Mouse (Mus musculus) mature B cell (primary cell): Measurements from ENCODE around the gene Gdpd5.

Source experiments
- in situ Hi-C: fragments of 300-500 bp; cut with MboI; formaldehyde crosslinking; loops from 2 replicates; pipeline ENCODE4 v1.14.3; 2019

Gdpd5 gene

DNA sequence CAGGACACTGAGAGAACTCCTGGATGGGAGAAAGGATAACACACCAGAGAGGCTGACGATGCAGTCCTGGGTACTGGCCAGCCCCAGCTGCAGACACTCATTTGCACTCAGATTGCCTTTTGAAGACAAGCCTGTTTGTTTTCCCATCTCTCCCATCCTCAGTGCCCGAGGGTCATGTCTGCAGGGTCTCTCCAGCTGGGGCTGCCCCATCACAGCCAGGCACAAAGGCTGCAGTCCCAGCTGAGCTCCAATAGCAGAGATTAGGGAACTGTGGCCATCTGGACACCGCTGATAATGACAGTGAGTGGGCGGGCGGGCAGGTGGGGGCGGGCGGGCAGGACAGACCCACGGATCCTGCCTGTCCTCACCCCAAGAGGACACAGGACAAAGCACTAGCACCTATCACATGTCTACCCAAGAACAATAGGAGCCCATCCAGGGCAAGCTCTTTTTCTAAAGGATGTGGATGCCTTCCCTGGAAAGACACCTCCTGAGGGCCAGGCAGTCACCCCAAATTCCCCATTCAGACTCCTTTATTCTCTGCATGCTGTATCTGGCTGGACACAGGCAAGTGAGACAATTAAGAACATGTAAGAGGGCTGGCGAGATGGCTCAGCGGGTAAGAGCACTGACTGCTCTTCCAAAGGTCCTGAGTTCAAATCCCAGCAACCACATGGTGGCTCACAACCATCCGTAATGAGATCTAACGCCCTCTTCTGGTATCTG, 93.8 kb downstream of the Gdpd5 start:
- in situ Hi-C loops = loop anchor here (25.0 kb wide), 1 partner anchor 337 kb away; no protein-coding TSS in a partner anchor

GRCm38 (mm10) chr7:99475562-99475911, 94.3 kb downstream of the Gdpd5 start:
- in situ Hi-C loops = loop anchor here (25.0 kb wide), 1 partner anchor 337 kb away; no protein-coding TSS in a partner anchor

DNA sequence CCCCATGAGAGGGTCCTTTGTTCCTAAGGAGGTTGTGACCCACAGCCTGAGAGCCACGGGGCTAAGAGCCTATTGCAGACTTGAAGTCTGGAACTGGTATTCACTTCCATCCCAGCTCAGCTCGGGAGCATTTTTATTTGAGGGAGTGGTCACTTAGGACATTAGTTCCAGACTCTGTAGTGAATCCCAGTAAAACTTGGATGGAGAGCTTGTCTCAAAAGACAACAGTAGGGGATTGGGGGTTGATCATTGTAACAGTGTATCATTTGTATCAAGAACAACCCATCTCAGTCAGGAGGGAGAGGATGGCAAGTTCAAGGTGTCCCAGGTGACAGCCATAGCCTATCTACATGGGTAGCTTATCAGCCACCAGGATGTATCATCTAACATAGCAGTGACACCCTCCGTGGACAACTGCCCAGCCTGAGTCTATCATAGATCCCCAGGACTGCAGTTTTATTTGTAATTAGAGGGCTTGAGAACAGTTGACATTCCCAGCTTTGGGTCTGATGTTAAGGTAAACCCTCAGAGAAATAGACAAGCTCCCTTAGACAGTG, 95.4 kb downstream of the Gdpd5 start:
- in situ Hi-C loops = loop anchor here (25.0 kb wide), 1 partner anchor 336 kb away; no protein-coding TSS in a partner anchor

GRCm38 (mm10) chr7:99477235-99477634, 96.0 kb downstream of the Gdpd5 start:
- in situ Hi-C loops = loop anchor here (25.0 kb wide), 1 partner anchor 335 kb away; no protein-coding TSS in a partner anchor

DNA sequence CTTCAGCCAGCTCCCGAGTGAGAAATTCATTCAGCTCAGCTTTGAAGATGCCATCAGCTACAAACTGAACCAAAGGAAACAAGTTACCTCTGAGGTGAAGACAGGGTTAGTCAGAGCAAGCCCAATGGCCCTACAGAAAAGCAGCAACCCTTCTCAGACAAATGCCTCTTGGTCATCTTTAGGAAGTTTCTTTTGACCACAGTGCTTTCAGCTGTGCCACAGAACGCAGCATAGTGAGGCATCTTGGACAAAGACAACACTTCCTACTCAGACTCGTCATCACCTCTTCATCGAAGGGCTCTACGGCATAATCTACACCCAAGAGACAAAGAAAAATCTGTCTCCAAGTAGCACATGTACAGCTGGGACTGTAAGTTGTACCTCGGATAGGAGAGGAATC, 101.4 kb downstream of the Gdpd5 start:
- in situ Hi-C loops = loop anchor here (25.0 kb wide), 1 partner anchor 330 kb away; no protein-coding TSS in a partner anchor

DNA sequence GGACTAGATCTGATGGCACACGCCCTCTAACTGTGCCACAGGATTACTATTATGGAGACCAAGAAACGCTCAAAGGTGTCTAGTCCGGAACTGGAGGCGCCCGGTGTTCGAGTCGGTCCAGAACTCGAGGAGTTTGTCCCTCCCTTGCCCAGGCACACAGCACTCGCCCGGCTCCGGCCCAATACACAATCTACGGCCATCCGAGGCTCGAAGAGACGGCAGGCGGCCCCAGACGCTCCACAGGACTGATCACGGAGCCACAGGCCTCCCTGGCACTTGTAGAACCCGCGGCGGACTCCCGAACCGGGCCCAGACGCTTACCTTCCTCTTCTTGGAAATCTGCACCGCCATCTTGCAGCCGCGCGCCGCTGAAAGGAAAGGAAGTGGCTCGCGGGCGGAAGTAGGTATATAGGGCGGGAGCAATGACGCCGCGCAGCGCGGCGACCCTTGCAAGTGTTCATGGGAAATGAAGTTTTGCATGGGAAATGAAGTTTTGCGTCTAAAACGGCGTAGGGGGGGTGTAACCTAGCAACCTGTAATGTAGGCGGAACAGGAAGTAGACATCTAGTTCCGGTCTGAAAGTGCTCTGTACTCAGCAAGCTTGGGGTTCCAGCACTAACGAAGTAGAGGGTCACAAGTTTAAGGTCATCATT, 102.2 kb downstream of the Gdpd5 start, which contains the start of gene Rps3:
Rps3 (minus strand) TSS at position 468 of the 653 bp plus-strand sequence.
- in situ Hi-C loops = loop anchor here (25.0 kb wide), 1 partner anchor 329 kb away; no protein-coding TSS in a partner anchor

DNA sequence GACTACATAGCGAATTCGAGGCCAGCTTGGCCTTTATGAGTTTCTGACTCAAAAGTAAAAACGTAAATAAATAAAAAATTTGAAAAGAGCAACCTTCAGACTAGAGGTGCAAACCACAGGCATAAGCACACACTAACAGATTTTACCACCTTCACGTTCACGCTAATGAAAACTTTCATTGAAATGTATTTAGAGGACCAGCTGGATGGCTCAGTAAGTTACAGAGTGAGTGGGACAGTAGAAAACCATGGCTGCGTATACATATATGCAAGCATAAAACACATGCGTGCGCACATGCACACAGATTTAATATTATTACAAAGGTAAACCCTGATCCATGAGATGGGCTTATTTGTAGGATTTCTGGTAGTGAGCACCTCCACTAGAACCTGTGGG, 102.7 kb downstream of the Gdpd5 start:
- in situ Hi-C loops = loop anchor here (25.0 kb wide), 1 partner anchor 328 kb away; no protein-coding TSS in a partner anchor

GRCm38 (mm10) chr7:99484679-99485078, 103.5 kb downstream of the Gdpd5 start:
- in situ Hi-C loops = loop anchor here (25.0 kb wide), 1 partner anchor 328 kb away; no protein-coding TSS in a partner anchor

DNA sequence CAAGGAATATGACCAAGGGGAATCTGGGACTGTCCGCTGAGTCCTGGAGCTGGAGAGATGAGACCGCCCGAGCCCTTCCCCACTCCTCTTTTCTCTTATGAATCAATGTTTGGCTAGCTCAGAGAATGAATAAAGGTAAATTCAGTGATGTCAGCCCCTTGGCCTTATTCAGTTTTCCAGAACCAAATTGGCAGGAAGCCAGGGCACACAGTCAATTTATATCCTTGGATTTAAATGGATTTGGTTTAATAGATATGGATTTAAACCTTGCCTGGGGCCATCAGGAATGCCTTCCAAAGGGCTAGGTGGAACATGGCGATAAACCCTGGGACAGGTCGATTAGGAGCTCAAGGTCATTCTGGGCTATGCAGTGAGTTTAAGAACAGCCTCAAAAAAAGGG, 108.5 kb downstream of the Gdpd5 start:
- in situ Hi-C loops = loop anchor here (10.0 to 25.0 kb wide), 2 partner anchors 105 to 323 kb away; no protein-coding TSS in a partner anchor

DNA sequence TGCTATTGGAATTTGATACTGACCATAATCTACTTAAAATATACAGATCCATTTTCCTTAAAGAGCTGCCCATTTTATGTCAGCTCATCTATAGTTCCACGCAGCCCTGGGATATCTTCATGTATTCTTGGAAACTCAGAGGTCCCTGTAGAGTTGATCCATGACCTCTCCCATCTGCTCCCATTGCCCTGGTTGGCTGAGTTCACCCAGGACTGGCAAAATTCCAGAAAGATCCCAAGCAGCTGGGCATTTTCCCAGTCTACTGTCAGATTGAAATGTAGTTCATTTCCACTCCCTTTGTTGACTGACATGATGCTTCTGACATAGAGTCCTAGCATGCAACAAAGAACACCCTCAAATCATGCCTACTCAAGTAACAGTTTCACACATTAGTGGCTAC, 117.9 kb downstream of the Gdpd5 start:
- in situ Hi-C loops = loop anchor here (10.0 to 25.0 kb wide), 2 partner anchors 96 to 313 kb away; no protein-coding TSS in a partner anchor

DNA sequence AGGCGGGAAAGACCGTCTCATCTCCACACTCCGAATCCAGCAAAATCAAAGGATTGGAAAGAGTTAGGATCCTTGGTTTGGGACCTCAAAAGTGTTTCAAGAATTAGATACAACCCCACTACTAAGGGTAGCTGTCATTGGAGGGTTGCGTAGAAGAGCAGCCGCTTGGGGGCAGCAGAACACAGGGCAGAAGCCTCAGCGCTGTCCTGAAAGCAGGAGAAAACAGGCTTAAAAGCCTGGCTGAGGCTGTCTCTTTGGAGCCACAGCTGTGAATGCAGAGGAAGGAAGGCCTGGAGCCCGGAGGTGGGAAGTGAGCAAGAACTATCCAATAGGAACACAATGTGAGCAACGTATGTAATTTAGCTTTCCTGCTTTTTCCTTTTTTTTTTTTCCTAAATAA, 119.0 kb downstream of the Gdpd5 start:
- in situ Hi-C loops = no loop called here

DNA sequence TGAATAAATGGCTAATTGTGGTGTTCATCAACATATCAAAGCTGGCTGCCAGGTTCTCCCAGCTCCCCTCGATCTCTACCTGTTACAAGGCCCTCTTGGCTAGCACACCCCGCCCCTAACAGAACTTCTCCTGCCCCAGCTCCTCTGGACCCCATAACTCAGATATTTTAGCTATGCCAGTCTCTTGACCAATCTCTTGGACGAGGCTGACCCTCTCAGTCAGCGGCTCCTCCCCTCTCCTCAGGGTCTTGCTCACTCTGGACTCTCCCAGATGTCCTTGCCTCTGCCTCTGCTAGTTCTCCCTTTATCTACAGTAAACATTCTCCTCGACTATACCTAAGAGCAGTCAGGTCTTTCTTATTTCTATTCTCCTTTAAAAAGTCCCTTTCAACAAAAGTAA, 119.4 kb downstream of the Gdpd5 start:
- in situ Hi-C loops = no loop called here

GRCm38 (mm10) chr7:99501148-99501547, 119.9 kb downstream of the Gdpd5 start:
- in situ Hi-C loops = no loop called here

DNA sequence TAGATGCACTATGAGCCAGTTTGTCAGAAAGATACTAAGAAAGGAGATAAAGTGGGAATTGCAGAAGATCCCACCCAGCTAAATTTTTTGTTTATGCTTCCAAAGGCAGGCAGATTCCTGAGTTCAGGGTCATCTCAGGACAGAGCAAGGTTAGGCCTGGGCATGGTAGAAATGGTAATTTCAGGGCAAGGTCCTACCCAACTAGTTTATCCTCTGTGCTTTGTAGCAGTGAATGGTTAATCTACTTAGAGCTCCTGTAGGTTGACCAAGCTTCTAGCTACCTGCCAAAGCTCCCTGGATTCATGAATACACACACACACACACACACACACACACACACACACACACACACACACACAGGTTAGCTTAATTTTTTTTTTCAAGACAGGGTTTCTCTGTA, 123.3 kb downstream of the Gdpd5 start:
- in situ Hi-C loops = no loop called here

GRCm38 (mm10) chr7:99508187-99508586, 127.0 kb downstream of the Gdpd5 start:
- in situ Hi-C loops = loop anchor here (5.0 kb wide), 1 partner anchor 44 kb away; no protein-coding TSS in a partner anchor

DNA sequence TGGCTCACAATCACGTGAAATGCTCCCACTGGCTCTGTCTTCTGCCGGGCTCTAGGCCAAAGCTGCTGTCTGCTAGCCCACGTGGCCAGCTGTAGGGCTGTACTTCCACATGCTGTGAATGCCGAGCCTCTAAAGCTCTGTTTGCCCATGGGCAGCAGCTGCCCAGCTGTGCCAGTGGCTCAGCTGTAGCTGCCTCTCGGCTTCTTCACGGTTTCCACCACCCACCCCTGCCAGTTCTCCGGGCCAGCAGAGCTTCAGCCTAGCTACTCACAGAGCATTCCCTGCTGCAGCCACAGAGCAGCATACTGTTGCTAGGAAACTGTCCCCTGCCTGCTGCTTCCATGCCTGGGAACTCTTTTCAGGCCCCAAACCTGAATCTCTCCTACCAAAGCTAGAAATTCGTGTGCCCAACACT, 128.9 kb downstream of the Gdpd5 start:
- in situ Hi-C loops = no loop called here
